Mouse (Mus musculus): Measurements from ENCODE around the gene Gm44. TPM values are rescaled to one million over a fixed set of nuclear protein-coding genes. Genes with fewer than 3 reads are reported as not detected.
"Not testable (repeated sequence)": the region's sequence is repeated elsewhere in the genome, so short reads cannot be mapped to it uniquely, and the experiment has no call there.

The Gm44 gene
- total RNA-seq (2022) = not detected

DNA sequence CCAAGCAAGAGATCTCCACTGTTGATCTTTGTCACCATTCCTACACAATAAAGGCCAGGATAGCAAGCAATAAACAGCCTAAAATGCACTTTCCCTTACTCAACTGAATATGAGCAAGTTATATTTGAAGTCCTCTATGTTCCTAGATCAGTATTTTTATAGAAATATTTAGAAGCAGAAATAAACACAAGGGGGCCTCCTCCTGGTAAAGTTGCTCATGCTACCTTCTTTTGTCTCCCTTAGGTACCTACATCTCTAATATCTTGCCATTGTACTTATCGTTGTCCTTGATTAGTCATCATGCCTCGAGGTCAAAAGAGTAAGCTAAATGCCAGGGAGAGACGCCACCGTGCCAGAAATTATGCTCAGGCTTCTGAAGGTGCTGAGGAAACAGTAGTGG is at the start of gene Gm44:
Gene Gm44 (plus strand): TSS at position 301 of the 400 bp plus-strand sequence.
- DNase-seq = no peak

GRCm38 (mm10) chrX:90927989-90928388 is 36.0 kb downstream of the Gm44 start:
- no peak for DNase-seq

GRCm38 (mm10) chrX:90938211-90938610 is 46.3 kb downstream of the Gm44 start:
- DNase-seq = not testable (repeated sequence)
